ENCODE assay signal across 12 mouse cellular contexts in the genomic region with DNA sequence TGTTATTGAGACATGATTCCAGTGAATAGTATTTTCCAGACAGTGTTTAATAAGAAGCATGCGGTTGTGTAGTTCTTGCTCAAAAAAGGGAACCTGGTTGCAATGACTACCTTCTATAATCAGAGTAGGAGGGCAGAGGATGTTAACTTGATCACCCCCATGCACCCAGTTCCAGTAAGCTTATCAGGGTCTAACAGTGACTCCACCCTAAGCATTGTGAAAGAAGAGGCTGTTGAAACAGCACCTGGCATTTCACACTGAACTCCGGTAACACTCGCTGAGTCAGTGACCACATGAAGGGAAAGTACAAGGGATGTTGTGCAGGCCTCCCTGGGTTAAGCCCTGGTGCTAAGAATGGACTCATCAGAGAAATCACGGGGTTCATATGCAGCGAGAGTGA.
DNase-seq lines count a peak whose midpoint lies in the region; ATAC-seq and TF ChIP-seq lines count a peak whose summit lies in the region.
"Had no signal": no experiment of that assay in that cellular context is flagged by ENCODE, and none has a peak within 500 bp of the region (broad histone marks: within the 10 kb centered on the region; RNA-seq: fewer than 3 reads in every experiment).

No protein-coding gene starts in this region.

- no peak for TF ChIP-seq CTCF in C2C12 (IDR thresholded peaks at IDR 0.05; ENCODE audit: control insufficient read depth, insufficient read depth, insufficient read length)

- no peak overlapping the region for H3ac ChIP-seq in C2C12 (ENCODE audit: control insufficient read depth, insufficient read length, low read depth)

- H3K4me1 ChIP-seq in kidney, embryonic 15.5 days: no peaks in the 10 kb centered on the region
- no peaks in the 10 kb centered on the region for H3K4me1 ChIP-seq in midbrain, embryonic 15.5 days
- H3K4me1 ChIP-seq: hindbrain, embryonic 13.5 days; midbrain, embryonic 10.5 days had no signal

- H3K27me3 ChIP-seq in C2C12 (ENCODE audit: control insufficient read depth, insufficient read depth, insufficient read length): no peaks in the 10 kb centered on the region
- no peaks in the 10 kb centered on the region for H3K27me3 ChIP-seq in kidney, embryonic 15.5 days
- H3K27me3 ChIP-seq in midbrain, embryonic 15.5 days (replicated peaks): no peaks in the 10 kb centered on the region
- H3K27me3 ChIP-seq: hindbrain, embryonic 13.5 days had no signal

- ATAC-seq in monocyte, adult 5-6 weeks (replicated peaks; ENCODE audit: insufficient number of reproducible peaks, low FRiP score, low TSS enrichment, poor library complexity, severe bottlenecking): peak; percentile 93
- ATAC-seq in kidney, embryonic 15.5 days (replicated peaks; ENCODE audit: low FRiP score): no peak
- no peak for ATAC-seq in midbrain, embryonic 15.5 days (replicated peaks)
- no peak for ATAC-seq in erythroblast, adult 5-6 weeks (replicated peaks; ENCODE audit: low FRiP score, poor library complexity, severe bottlenecking)

- no peaks in the 10 kb centered on the region for H3K79me2 ChIP-seq in C2C12 (ENCODE audit: control insufficient read depth, insufficient read depth)

- no peaks in the 10 kb centered on the region for H3K36me3 ChIP-seq in C2C12 (ENCODE audit: control insufficient read depth, insufficient read depth)
- H3K36me3 ChIP-seq in kidney, embryonic 15.5 days: no peaks in the 10 kb centered on the region
- no peaks in the 10 kb centered on the region for H3K36me3 ChIP-seq in midbrain, embryonic 15.5 days (replicated peaks)
- H3K36me3 ChIP-seq: hindbrain, embryonic 13.5 days; midbrain, embryonic 10.5 days had no signal

- intact Hi-C loops in left cerebral cortex, postnatal 36 days (cut with DNase I): no loop called here

- H3K9me3 ChIP-seq in kidney, embryonic 15.5 days (replicated peaks): no peaks in the 10 kb centered on the region
- H3K9me3 ChIP-seq in midbrain, embryonic 15.5 days: no peaks in the 10 kb centered on the region
- H3K9me3 ChIP-seq: midbrain, embryonic 10.5 days had no signal

- no peak overlapping the region for H3K27ac ChIP-seq in kidney, embryonic 15.5 days
- no peak overlapping the region for H3K27ac ChIP-seq in midbrain, embryonic 15.5 days
- H3K27ac ChIP-seq: hindbrain, embryonic 13.5 days; midbrain, embryonic 10.5 days had no signal

- H3K4me3 ChIP-seq in C2C12 (ENCODE audit: insufficient read depth, poor library complexity, severe bottlenecking): no peak overlapping the region
- H3K4me3 ChIP-seq in kidney, embryonic 15.5 days (replicated peaks): no peak overlapping the region
- no peak overlapping the region for H3K4me3 ChIP-seq in midbrain, embryonic 15.5 days
- H3K4me3 ChIP-seq: hindbrain, embryonic 13.5 days; midbrain, embryonic 10.5 days had no signal

- H3K9ac ChIP-seq in kidney, embryonic 15.5 days: no peak overlapping the region
- H3K9ac ChIP-seq in midbrain, embryonic 15.5 days: no peak overlapping the region
- H3K9ac ChIP-seq: hindbrain, embryonic 13.5 days had no signal

- DNase-seq in NIH3T3 (ENCODE audit: low read depth): peak; percentile 88
- DNase-seq in liver: peak; percentile 31
- DNase-seq in left cerebral cortex, postnatal 36 days (ENCODE audit: low spot score in 2 of 2): no peak
- DNase-seq: gastrocnemius, postnatal 10 days; retina, postnatal 1 day had no signal

- 90% methylated on average over 5 of the region's 5 CpGs for WGBS in kidney, embryonic 15.5 days
- 90% methylated on average over 5 of the region's 5 CpGs for WGBS in midbrain, embryonic 15.5 days

- H3K4me2 ChIP-seq in kidney, embryonic 15.5 days: no peak overlapping the region
- H3K4me2 ChIP-seq in midbrain, embryonic 15.5 days: no peak overlapping the region
- H3K4me2 ChIP-seq: hindbrain, embryonic 13.5 days had no signal

- H3K79me3 ChIP-seq in C2C12 (ENCODE audit: low read depth): no peaks in the 10 kb centered on the region

TF ChIP-seq in C2C12, 6 proteins besides CTCF, POLR2A, EP300 and RAD21:
- no peak for TF ChIP-seq USF1 (IDR thresholded peaks at IDR 0.05; ENCODE audit: low read depth)
- TF ChIP-seq MAX (IDR thresholded peaks at IDR 0.05): no peak
- TF ChIP-seq MYOD1 (IDR thresholded peaks at IDR 0.05; ENCODE audit: control insufficient read depth, insufficient read length, low read depth): peak; percentile 20
- TF ChIP-seq MYOG (IDR thresholded peaks at IDR 0.05; ENCODE audit: control insufficient read depth, extremely low read depth, insufficient read length): no peak
- no peak for TF ChIP-seq FOSL1 (IDR thresholded peaks at IDR 0.05; ENCODE audit: insufficient read depth, low read length, poor library complexity, severe bottlenecking)
- peak; percentile 50 for TF ChIP-seq CEBPB (IDR thresholded peaks at IDR 0.05; ENCODE audit: low read depth)

Comparison
In these comparisons a context has a peak if more than half of its experiments do, and no peak if none do; other contexts are left out.
1. DNase-seq: peak in NIH3T3 (single experiment) and liver (single experiment); none in left cerebral cortex, postnatal 36 days (0 of 2).